Mouse (Mus musculus) R1 (cell line): ENCODE data around the gene Glt8d1.

Experiments
- DNase-seq: peaks from one replicate; pipeline ENCODE4 v3.0.0-alpha.2; 2018; ENCODE audit warnings: low read depth, low spot score

Glt8d1 gene

DNA sequence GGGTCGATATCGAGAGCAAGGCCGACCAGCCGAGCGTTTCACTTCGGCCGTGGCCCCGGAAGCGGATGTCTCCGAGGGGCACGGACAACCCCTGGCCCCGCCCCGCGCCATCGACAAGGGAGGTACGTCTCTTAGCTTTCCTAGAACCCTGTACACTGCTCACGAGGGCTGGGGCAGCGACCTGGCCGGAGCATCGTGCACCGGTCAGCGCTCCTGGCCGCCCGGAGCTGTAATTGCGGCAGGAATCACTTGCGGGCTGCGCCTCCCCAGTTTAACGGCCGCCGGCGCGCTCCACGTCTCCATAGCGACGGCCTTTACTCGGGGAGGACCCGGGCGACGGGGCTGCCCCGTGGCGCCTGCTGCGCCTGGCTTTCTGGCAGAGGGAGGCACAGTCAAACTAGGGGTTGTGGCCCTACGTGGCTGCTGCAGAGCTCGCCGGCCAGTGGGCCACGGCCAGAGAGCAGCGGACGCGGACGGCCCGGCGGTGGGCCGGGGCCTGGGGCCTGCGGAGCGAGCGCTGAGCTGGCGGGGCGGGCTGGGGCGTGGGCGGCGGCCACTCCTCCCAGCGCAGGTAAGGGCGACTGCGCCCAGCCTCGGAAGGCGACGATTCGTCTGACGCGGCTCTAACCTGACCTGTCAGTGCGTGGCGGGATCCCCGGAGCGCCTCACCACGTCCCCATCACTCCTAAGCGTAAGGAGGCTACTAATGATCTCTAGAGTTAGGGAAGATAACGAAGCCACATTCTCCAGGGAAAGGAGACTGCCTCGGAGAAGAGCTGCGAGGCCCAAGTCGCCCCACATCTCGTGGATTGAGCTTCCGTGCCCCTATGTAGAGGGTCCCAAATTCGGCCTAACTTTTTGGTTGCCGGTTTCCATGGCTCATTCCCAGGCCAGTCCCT is at the start of gene Glt8d1, which contains the start of gene Spcs1:
TSS of gene Glt8d1 (plus strand) at position 94 of the 899 bp plus-strand sequence.
TSS of gene Spcs1 (minus strand) at position 366 of the 899 bp plus-strand sequence.
- peak; percentile 87 for DNase-seq

- DNase-seq: no peak
These were observed 42.7 kb upstream of the Glt8d1 start for GRCm38 (mm10) chr14:30958517-30958916.

- no peak for DNase-seq
These were observed 42.2 kb upstream of the Glt8d1 start for GRCm38 (mm10) chr14:30959031-30959430.

DNA sequence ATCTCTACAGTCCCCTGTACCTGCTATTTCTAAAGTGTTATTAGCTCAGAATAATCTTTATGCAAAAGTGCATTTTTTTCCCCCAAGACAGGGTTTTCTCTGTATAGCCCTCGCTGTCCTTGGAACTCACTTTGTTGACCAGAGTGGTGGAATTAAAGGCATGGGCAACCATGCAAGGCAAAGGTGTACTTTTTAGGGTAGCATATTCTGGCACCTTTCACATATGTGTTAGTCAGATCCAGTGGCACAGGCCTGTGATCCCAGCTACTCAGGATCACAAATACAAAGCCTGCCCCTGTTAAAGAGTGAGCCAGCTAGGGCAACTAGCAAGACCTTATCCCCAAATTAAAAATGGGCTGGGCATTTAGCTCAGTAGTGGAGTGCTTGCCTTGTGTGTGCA is 40.8 kb upstream of the Glt8d1 start:
- DNase-seq: no peak

GRCm38 (mm10) chr14:30974204-30974603 is 27.0 kb upstream of the Glt8d1 start:
- DNase-seq: no peak

- no peak for DNase-seq
These were observed 25.0 kb upstream of the Glt8d1 start for GRCm38 (mm10) chr14:30976222-30976621.

GRCm38 (mm10) chr14:30996417-30996816 is 4.8 kb upstream of the Glt8d1 start:
- no peak for DNase-seq

GRCm38 (mm10) chr14:31000356-31000755 is 844 bp upstream of the Glt8d1 start:
- no peak for DNase-seq

DNA sequence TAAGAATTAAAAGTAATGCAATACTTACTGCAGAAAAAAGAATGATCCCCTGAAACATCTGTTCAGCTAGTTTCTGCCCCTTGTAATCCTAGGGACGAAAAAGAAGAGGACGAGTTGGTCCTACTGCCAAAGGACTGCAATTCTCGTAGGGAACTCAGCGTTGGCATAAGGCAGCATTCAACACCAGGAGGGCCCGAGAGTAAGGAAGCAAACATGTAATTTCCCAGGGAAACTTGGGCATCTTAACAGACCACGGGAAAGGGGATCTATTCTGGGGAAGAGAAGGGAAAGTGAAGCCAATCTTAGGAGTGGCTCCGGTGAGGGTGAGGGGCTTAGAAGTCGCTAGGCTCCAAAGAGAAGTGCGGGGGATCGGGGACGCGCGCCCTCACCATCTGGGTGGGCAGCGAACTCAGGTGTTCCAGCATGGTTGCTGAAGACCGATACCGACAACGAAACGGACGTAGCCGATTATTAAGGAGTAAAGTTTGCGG is 339 bp upstream of the Glt8d1 start:
- no peak for DNase-seq

DNA sequence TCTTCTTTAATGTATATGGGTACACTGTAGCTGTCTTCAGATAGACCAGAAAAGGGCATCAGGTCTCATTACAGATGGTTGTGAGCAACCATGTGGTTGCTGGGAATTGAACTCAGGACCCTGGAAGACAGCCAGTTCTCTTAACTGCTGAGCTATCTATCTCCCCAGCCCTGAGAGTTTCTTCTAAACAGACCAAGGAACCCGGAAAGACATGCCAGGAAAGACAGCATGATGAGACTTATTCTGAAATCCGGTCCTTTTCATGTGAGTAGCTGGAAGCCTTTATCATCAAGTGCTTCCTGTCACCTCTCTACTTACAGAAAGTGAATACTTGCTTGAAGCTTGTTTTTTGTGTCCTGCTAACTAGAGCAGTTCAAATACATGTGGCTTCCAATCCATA is 3.3 kb downstream of the Glt8d1 start:
- no peak for DNase-seq

- DNase-seq: no peak
These were observed 5.6 kb downstream of the Glt8d1 start for GRCm38 (mm10) chr14:31006779-31007178.

DNA sequence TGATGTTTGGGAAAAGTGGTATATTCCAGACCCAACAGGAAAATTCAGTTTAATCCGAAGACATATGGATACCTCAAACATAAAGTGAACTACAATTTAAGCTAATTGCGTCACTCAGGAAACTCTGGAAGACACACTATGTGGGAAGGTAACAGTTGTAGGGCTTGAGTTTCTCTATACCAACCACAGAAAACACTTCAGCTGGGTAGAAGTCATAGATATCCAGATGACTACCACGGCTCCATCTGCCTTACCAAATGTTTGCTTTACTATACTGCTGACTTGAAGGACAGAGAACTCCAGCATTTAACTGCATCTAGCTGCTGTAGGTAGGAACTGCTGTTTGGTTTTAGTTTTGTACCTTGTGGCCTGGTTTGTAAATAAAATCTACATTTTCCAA is 10.4 kb downstream of the Glt8d1 start:
- DNase-seq: no peak

- DNase-seq: no peak
These were observed 12.7 kb downstream of the Glt8d1 start for GRCm38 (mm10) chr14:31013928-31014327.

- DNase-seq: no peak
These were observed 14.9 kb downstream of the Glt8d1 start for GRCm38 (mm10) chr14:31016063-31016462.

- DNase-seq: peak; percentile 79
These were observed 16.7 kb downstream of the Glt8d1 start for GRCm38 (mm10) chr14:31017854-31018253.

DNA sequence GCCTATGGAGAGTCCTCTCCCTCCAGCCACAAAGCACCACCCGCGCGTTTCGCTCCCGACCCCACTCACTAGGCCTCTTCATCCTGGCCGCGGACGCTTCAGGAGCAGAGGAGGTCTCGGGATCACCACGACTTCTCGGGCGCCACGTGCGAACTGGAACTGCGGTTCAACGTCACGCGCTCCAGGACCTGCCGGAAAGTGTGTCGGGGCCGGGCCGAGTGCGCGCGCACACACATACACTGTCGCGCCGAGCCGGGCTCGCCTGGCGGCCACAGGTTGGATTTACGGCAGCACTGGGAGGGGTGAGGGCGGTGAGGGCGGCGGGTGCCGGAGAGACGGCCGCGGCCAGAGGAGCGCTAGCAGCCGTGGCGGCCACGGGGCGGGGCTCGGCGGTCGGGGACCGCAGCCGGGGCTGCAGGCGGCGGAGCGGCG is 17.7 kb downstream of the Glt8d1 start, which contains the start of the genes Pbrm1 and Gnl3:
TSS of gene Pbrm1 (plus strand) at position 279 of the 432 bp plus-strand sequence.
TSS of gene Gnl3 (minus strand) at position 293 of the 432 bp plus-strand sequence.
- DNase-seq: peak; percentile 96

- DNase-seq: peak; percentile 73
These were observed 18.4 kb downstream of the Glt8d1 start for GRCm38 (mm10) chr14:31019331-31020205.

- DNase-seq: no peak
These were observed 21.4 kb downstream of the Glt8d1 start for GRCm38 (mm10) chr14:31022579-31022978.

GRCm38 (mm10) chr14:31025785-31026184 is 24.6 kb downstream of the Glt8d1 start:
- DNase-seq: peak; percentile 79

GRCm38 (mm10) chr14:31045296-31045695 is 44.1 kb downstream of the Glt8d1 start:
- no peak for DNase-seq

DNA sequence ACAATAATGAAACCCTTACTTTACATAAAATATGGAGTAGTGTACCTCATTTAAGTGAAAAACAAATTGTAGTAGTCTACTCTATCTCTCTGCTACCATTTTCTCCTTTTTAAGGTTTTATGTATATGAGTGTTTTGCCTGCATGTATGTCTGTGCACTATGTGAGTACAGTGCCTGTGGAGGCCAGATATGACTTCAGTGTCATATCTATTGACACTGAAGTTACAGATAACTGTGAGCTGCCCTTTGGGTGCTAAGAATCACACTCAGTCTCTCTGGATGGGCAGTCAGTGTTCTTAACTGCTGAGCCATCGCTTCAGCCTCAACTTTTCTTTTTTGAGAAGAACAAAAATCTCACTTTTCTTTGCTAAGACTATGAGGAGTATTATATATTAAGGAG is 44.6 kb downstream of the Glt8d1 start:
- no peak for DNase-seq
